Mouse (Mus musculus) forebrain, postnatal 0 days (tissue): ENCODE measurements at regions not wholly inside any gene's neighbourhood (a gene's known extent, or its start where the extent isn't known, plus 50 kb on each side); places are given as distances from the start of the nearest gene placed in this dataset.

Experiments used
- ATAC-seq: fragments of 200-750 bp; cut with Nextera tagmentation; 2 replicates; pipeline ENCODE4 v1.8.0; 2017; ENCODE audit warnings: mild to moderate bottlenecking, moderate library complexity
- DNase-seq: peaks from one replicate; pipeline ENCODE4 v3.0.0-alpha.2; 2015
- H3K27ac ChIP-seq: fragments of 300-500 bp; sonication (generic); 2 replicates; pipeline ENCODE4 v1.5.1; 2014; ENCODE audit warnings: low read depth, mild to moderate bottlenecking, antibody characterized with exemption, low read length, moderate library complexity, mixed read lengths
- H3K27me3 ChIP-seq: fragments of 300-500 bp; sonication (generic); 2 replicates; pipeline ENCODE4 v1.6.1; 2014; ENCODE audit warnings: mild to moderate bottlenecking, low read length, mixed read lengths; ENCODE audit not compliant: insufficient read depth
- H3K36me3 ChIP-seq: fragments of 300-500 bp; sonication (generic); 2 replicates; pipeline ENCODE4 v1.6.1; 2014; ENCODE audit warnings: mild to moderate bottlenecking, moderate library complexity; ENCODE audit not compliant: insufficient read depth
- H3K4me1 ChIP-seq: fragments of 300-500 bp; sonication (generic); 2 replicates; pipeline ENCODE4 v1.6.1; 2014; ENCODE audit warnings: antibody characterized with exemption; ENCODE audit not compliant: insufficient read depth
- H3K4me2 ChIP-seq: fragments of 300-500 bp; sonication (generic); 2 replicates; pipeline ENCODE4 v1.6.1; 2014; ENCODE audit warnings: low read depth, mild to moderate bottlenecking, moderate library complexity
- H3K4me3 ChIP-seq: fragments of 300-500 bp; sonication (generic); 2 replicates; pipeline ENCODE4 v1.5.1; 2014; ENCODE audit warnings: low read depth, low read length, mixed read lengths
- H3K9ac ChIP-seq: fragments of 300-500 bp; sonication (generic); 2 replicates; pipeline ENCODE4 v1.6.1; 2014; ENCODE audit warnings: mild to moderate bottlenecking
- H3K9me3 ChIP-seq: fragments of 300-500 bp; sonication (generic); 2 replicates; pipeline ENCODE4 v1.6.1; 2016; ENCODE audit warnings: low read length
- CTCF ChIP-seq: sonication (generic); IDR thresholded peaks from 2 replicates; pipeline ENCODE4 v1.5.1; 2016; ENCODE audit warnings: antibody characterized with exemption, control low read depth, low read depth
- WGBS: fragments of 180-500 bp; shearing (Covaris S2); extraction: QIAGEN DNeasy Blood & Tissue Kit; methylation state at CpG from one replicate; pipeline ENCODE4 v1.1.7; 2014; 5-methylcytosine and 5-hydroxymethylcytosine counted together

DNA sequence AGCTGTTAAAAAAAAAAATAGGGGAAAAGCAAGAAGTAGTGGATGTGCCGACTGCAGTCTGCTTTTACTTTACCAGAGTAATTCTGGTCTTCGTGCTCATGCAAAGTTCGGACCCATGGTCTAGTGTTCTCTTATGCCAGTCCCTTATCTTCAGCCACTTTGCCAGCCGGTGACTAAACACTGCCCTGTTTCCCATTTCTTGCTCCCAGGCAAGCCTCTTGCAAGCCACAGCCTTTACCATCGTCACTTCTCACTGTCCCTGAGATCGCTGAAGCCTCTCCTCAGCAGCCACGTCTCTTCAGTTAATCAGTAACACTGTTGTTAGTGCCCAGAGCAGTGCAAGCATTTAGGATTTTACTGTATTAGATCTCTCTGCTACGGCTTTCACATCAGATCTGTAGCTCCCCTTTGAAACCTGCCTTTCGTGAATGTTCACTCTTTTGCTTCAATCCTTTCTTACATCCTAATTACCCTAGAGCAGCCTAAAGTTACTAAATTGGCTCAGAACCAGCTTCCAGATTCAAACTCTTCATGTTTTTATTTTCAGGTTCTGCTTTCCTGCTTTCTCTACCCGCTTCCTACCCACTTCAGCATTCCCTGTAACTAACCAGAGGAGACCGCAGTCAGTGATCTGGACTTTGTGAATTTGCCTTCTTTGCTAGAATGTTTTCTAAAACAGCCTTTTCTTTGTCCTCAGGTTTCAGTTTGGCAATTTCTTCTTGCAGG lies 184.5 kb upstream of the Emcn start:
- DNase-seq (no peak), ATAC-seq (no peak)
- no peak for TF ChIP-seq CTCF
- 44% methylated on average over 11 of the region's 11 CpGs for WGBS
- no peak overlapping the region for H3K27ac ChIP-seq
- no peak overlapping the region for H3K4me3 ChIP-seq
- H3K9me3 ChIP-seq: no peaks in the 10 kb centered on the region
- no peaks in the 10 kb centered on the region for H3K27me3 ChIP-seq
- H3K36me3 ChIP-seq: no peaks in the 10 kb centered on the region
- 0 out of 2 replicates have a peak, but pooled peaks cover 8% of the 10 kb centered on the region for H3K4me1 ChIP-seq
- no peak overlapping the region for H3K9ac ChIP-seq
- no peak overlapping the region for H3K4me2 ChIP-seq

DNA sequence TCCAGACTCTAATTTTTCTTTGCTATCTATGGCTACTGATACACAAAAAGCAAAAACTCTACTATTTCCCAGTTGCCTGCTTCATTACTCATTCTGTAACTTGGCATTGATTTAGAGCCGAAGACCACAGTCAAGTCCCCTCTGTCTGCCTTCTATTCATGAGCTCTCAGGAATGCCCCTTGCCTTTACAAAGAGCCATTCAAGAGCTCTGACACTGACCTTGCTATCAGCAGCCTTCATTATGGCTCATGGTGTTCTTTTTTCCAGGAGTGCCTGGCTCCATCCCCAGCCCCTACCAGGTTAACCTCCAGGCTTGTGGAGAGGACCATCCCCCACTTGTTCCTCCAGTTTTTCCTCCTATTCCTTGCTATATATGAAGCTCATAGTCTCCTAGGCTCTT lies 151.8 kb upstream of the Emcn start:
- H3K4me3 ChIP-seq: no peak overlapping the region
- no peaks in the 10 kb centered on the region for H3K9me3 ChIP-seq
- WGBS: 32% methylated on average over 1 of the region's 1 CpGs
- H3K4me1 ChIP-seq: no peaks in the 10 kb centered on the region
- TF ChIP-seq CTCF: no peak
- no peak overlapping the region for H3K4me2 ChIP-seq
- no peaks in the 10 kb centered on the region for H3K36me3 ChIP-seq
- H3K27me3 ChIP-seq: no peaks in the 10 kb centered on the region
- no peak for DNase-seq
- H3K9ac ChIP-seq: no peak overlapping the region
- ATAC-seq: no peak
- H3K27ac ChIP-seq: no peak overlapping the region

DNA sequence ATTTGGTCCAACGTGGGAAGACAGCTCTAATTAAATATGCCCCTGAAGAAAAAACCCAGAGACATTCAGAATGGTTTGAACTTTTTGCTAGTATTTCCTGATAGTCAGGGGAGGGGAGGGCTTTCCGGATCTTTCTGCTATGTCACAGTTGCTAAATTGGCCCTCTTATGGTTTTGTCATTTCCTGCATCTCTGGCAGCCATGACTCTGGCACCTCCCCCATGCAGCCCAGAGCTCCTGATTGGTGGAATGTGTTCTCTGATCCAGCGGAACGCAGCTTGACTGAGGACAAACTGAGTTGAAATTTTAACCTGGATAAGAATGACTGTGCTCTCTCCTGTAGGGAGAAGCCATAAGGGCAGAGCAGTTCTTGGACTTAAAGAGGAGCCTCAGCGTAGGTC lies 150.4 kb upstream of the Emcn start:
- Histone ChIP-seq H3K36me3 (no peaks in the 10 kb centered on the region), H3K27ac (no peak overlapping the region), H3K9me3 (no peaks in the 10 kb centered on the region), H3K4me2 (no peak overlapping the region), H3K27me3 (no peaks in the 10 kb centered on the region), H3K4me3 (no peak overlapping the region), H3K4me1 (no peaks in the 10 kb centered on the region), H3K9ac (no peak overlapping the region)
- ATAC-seq: no peak
- no peak for DNase-seq
- TF ChIP-seq CTCF: no peak
- 85% methylated on average over 5 of the region's 5 CpGs for whole genome bisulfite sequencing

DNA sequence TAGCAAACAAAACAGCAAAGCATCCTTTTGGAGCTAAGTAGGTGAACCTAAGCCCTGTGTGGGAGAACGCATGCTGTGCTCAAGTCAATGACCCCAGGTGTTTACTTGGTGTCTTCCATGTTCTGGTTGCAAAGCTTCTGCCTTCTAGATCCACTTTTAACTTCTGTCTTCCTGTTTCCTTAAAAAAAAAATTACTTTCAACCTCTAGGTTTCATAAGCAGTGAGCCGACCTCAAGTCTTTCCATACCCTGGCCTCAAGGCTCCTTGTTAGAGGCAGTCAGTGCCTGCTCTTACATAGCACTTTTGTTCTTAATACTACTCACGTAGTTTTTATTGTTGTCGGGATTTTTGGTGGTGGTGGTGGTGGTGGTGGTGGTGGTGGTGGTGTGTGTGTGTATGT lies 149.9 kb upstream of the Emcn start:
- H3K36me3 ChIP-seq: no peaks in the 10 kb centered on the region
- 85% methylated on average over 4 of the region's 4 CpGs for WGBS
- no peak for ATAC-seq
- no peak overlapping the region for H3K9ac ChIP-seq
- no peak overlapping the region for H3K4me3 ChIP-seq
- no peak overlapping the region for H3K4me2 ChIP-seq
- no peak for DNase-seq
- no peaks in the 10 kb centered on the region for H3K4me1 ChIP-seq
- H3K27ac ChIP-seq: no peak overlapping the region
- H3K27me3 ChIP-seq: no peaks in the 10 kb centered on the region
- no peak for TF ChIP-seq CTCF
- H3K9me3 ChIP-seq: no peaks in the 10 kb centered on the region

DNA sequence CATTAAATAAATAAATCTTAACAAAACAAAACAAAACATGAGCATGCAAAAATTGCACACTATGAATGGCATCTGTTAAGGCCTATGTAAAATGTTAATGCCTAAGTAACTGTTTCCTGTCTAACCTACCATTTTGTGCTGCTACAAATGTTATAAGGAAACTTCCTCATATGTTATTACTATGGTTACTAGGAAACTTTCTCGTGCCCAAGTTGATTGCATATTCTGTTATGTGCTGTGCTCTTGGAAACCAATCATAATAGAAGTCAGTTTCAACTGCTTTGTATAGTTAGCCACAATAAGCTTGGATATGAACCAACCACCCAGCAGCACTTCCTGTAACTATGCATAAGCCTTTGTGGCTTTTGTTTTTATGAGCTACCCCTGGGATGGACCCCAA lies 147.0 kb upstream of the Emcn start:
- Histone ChIP-seq H3K27ac (no peak overlapping the region), H3K9ac (no peak overlapping the region), H3K9me3 (no peaks in the 10 kb centered on the region), H3K27me3 (no peaks in the 10 kb centered on the region), H3K4me1 (no peaks in the 10 kb centered on the region), H3K36me3 (no peaks in the 10 kb centered on the region), H3K4me3 (no peak overlapping the region), H3K4me2 (no peak overlapping the region)
- 75% methylated on average over 1 of the region's 1 CpGs for WGBS
- no peak for DNase-seq
- no peak for TF ChIP-seq CTCF
- ATAC-seq: no peak; the same call in 1 of the 2 replicates

DNA sequence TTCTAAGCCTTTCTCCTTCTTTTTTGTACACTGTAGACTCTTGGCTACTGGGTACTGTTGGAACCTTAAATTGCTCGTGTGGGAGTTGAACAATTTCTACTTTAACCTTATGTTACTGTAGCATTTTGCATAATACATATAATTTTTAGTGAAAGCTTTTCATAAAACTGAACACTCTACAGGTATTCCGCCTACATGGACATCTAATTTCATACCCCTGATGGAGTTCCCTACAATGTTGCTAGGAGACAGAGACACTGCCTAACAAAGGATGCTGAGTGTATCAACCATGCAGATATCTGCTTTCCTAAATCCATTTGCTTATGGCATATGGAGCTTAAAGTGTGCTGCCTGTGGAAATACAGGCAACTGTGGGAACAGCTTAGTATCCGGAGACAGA lies 129.2 kb upstream of the Emcn start:
- ATAC-seq (peak; percentile 89), DNase-seq (peak; percentile 57)
- no peaks in the 10 kb centered on the region for H3K36me3 ChIP-seq
- H3K9ac ChIP-seq: no peak overlapping the region
- 51% methylated on average over 3 of the region's 3 CpGs for WGBS
- no peaks in the 10 kb centered on the region for H3K9me3 ChIP-seq
- H3K4me3 ChIP-seq: no peak overlapping the region
- no peaks in the 10 kb centered on the region for H3K27me3 ChIP-seq
- no peak overlapping the region for H3K4me2 ChIP-seq
- H3K4me1 ChIP-seq: no peaks in the 10 kb centered on the region
- H3K27ac ChIP-seq: peak overlapping the region; percentile 57; the same call in 1 of the 2 replicates
- no peak for TF ChIP-seq CTCF

DNA sequence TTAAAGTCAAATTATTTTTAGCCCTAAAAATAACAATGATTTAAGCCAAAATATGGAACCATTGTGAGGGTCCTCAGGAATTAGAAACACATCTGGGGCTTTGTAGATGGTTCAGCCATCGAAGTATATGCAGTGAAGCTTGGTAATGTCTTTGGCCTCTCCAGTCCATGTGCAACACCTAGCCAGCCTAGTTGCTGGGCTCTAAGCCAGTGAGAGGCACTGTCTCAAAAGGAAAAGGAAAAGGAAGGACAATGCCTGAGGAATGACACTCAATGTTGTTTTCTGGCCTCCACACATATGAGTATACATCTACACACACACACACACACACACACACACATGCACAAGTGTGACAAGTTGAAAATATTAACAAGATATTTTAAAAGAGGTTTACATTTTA lies 124.8 kb upstream of the Emcn start:
- H3K4me1 ChIP-seq: no peaks in the 10 kb centered on the region
- H3K9me3 ChIP-seq: no peaks in the 10 kb centered on the region
- no peaks in the 10 kb centered on the region for H3K36me3 ChIP-seq
- H3K4me2 ChIP-seq: no peak overlapping the region
- no peak overlapping the region for H3K27ac ChIP-seq
- no peaks in the 10 kb centered on the region for H3K27me3 ChIP-seq
- no peak for TF ChIP-seq CTCF
- no peak overlapping the region for H3K9ac ChIP-seq
- H3K4me3 ChIP-seq: no peak overlapping the region
- DNase-seq (no peak), ATAC-seq (no peak)
- WGBS: 91% methylated on average over 1 of the region's 1 CpGs

DNA sequence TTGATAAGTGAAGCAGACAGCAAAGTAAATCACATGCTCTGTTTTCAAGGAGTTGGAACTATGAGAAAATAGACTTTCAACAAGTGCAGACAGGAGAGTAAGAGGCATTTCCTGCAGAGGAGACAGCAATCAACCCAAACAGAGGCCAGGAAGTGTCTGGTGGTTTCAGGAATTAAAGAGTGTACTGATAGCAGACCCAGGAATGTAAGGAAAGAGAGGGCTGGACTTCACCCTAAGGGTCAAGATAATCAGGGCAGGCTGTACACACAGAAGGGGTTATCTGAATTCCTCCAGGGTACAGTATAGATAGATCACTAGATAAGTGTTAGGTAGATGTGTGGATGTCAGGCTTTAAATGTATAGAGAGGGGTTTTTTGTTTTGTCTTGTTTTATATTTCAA lies 123.6 kb upstream of the Emcn start:
- no peak overlapping the region for H3K4me2 ChIP-seq
- H3K9me3 ChIP-seq: no peaks in the 10 kb centered on the region
- no peaks in the 10 kb centered on the region for H3K36me3 ChIP-seq
- ATAC-seq (no peak), DNase-seq (no peak)
- H3K27me3 ChIP-seq: no peaks in the 10 kb centered on the region
- H3K4me1 ChIP-seq: no peaks in the 10 kb centered on the region
- H3K4me3 ChIP-seq: no peak overlapping the region
- no peak for TF ChIP-seq CTCF
- no peak overlapping the region for H3K27ac ChIP-seq
- H3K9ac ChIP-seq: no peak overlapping the region
